Mouse (Mus musculus) 3134 (cell line): ENCODE results near the gene Isoc2a.
A peak's percentile ranks its signal among the peaks of the same experiment; 100 is the strongest.

ENCODE experiments used
- DNase-seq: peaks from one replicate; pipeline ENCODE4 v3.0.0-alpha.2; 2011; ENCODE audit warnings: low spot score; ENCODE audit not compliant: insufficient read length; ENCODE audit errors: extremely low read depth

Isoc2a gene

GRCm38 (mm10) chr7:4934160-4934914 lies 57.4 kb downstream of the Isoc2a start:
- peak; percentile 35 for DNase-seq

GRCm38 (mm10) chr7:4936832-4937231 lies 59.9 kb downstream of the Isoc2a start:
- DNase-seq = no peak

- no peak for DNase-seq
Measured at GRCm38 (mm10) chr7:4937392-4937791, 60.4 kb downstream of the Isoc2a start.

GRCm38 (mm10) chr7:4938456-4938855 lies 61.5 kb downstream of the Isoc2a start:
- DNase-seq = peak; percentile 16

- peak; percentile 38 for DNase-seq
Measured at GRCm38 (mm10) chr7:4940068-4940479, 63.1 kb downstream of the Isoc2a start.

- DNase-seq = no peak
Measured at GRCm38 (mm10) chr7:4942673-4943072, 65.7 kb downstream of the Isoc2a start.

GRCm38 (mm10) chr7:4943223-4943815 lies 66.4 kb downstream of the Isoc2a start:
- peak; percentile 78 for DNase-seq
